Comparison of ENCODE assay signal across 20 mouse cellular contexts in the genomic region with DNA sequence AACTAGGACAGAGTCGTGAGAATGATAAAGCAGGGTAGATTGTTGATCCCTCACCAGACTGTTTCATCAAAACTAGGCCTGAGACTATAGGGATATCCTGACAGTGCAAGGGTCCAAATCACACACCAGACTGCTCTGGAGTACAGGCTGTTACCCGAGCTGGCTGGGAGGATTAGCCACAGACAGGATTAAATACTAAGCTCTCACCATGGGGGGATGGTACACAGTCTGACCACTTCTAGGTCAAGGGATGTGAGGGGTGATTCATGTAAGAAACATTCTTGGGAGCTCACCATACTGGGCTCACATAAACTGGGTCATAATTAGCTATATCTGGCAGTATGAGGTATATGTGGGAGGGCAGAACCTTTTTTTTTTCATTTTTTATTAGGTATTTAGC. TPM values are rescaled to one million over a fixed set of nuclear protein-coding genes. Genes with fewer than 3 reads are reported as not detected.
DNase-seq lines count a peak whose midpoint lies in the region.
"Had no signal": no experiment of that assay in that cellular context is flagged by ENCODE, and none has a peak within 500 bp of the region (broad histone marks: within the 10 kb centered on the region; RNA-seq: fewer than 3 reads in every experiment).

No protein-coding gene starts in this region.

- DNase-seq in 3T3-L1 (ENCODE audit: low read depth, low spot score), result peak; percentile 63
- DNase-seq in Muller cell, postnatal 12 days (ENCODE audit: inconsistent ontology term), result peak; percentile 22
- peak; percentile 3 for DNase-seq in retina, embryonic 14.5 days (ENCODE audit: low spot score)
- peak; percentile 42 for DNase-seq in retina, postnatal 7 days (ENCODE audit: low read depth, low spot score)
- DNase-seq in lung, postnatal 36 days, result no peak
- no peak for DNase-seq in right cerebral cortex, postnatal 10 days (ENCODE audit: low spot score in 2 of 2)
- DNase-seq in gastrocnemius, adult 8-10 months (ENCODE audit: low spot score in 2 of 2), result no peak
- DNase-seq: adrenal gland, adult 8-10 months; adrenal gland, postnatal 14 days; adrenal gland, postnatal 36 days; B cell, adult 2 months; cerebellum, adult 11-12 months; cerebellum, adult 2 months; cerebellum, adult 9-10 months; cerebellum, postnatal 10 days; cerebellum, postnatal 25 days; forebrain, postnatal 0 days had no signal

RNA-seq across cellular contexts. Expression of gene Btg1-ps2, which starts 9.1 kb away (rescaled TPM):
- total RNA-seq in gastrocnemius, adult 8-10 months (2022), result not detected
- total RNA-seq: adrenal gland, adult 18-20 months; adrenal gland, postnatal 14 days; adrenal gland, postnatal 36 days; ES-E14; forebrain, postnatal 0 days; MEL had no signal

RNA-seq across cellular contexts. Expression of gene Btg1-ps1, which starts 15.2 kb away (rescaled TPM):
- not detected for total RNA-seq in gastrocnemius, adult 8-10 months (2022)
- total RNA-seq: adrenal gland, adult 18-20 months; adrenal gland, adult 8-10 months; adrenal gland, postnatal 14 days; adrenal gland, postnatal 36 days; ES-E14; forebrain, postnatal 0 days; MEL had no signal

RNA-seq across cellular contexts. Expression of gene Rhox10, which starts 32.4 kb away (rescaled TPM):
- not detected for total RNA-seq in gastrocnemius, adult 8-10 months (2022)
- total RNA-seq: adrenal gland, adult 18-20 months; adrenal gland, adult 8-10 months; adrenal gland, postnatal 14 days; adrenal gland, postnatal 36 days; forebrain, postnatal 0 days; MEL had no signal

RNA-seq across cellular contexts. Expression of gene Rhox11, which starts 51.1 kb away (rescaled TPM):
- not detected for total RNA-seq in gastrocnemius, adult 8-10 months (2022)
- total RNA-seq: adrenal gland, adult 18-20 months; adrenal gland, adult 8-10 months; adrenal gland, postnatal 14 days; adrenal gland, postnatal 36 days; ES-E14; forebrain, postnatal 0 days; MEL had no signal

Comparison
In these comparisons a context has a peak if more than half of its experiments do, and no peak if none do; other contexts are left out.
1. DNase-seq: peak in 3T3-L1 (single experiment), Muller cell, postnatal 12 days (single experiment), retina, embryonic 14.5 days (single experiment) and retina, postnatal 7 days (single experiment); none in lung, postnatal 36 days (single experiment), right cerebral cortex, postnatal 10 days (0 of 2) and gastrocnemius, adult 8-10 months (0 of 2).